Comparison of ENCODE assay signal across 1 mouse cellular context in the genomic region with DNA sequence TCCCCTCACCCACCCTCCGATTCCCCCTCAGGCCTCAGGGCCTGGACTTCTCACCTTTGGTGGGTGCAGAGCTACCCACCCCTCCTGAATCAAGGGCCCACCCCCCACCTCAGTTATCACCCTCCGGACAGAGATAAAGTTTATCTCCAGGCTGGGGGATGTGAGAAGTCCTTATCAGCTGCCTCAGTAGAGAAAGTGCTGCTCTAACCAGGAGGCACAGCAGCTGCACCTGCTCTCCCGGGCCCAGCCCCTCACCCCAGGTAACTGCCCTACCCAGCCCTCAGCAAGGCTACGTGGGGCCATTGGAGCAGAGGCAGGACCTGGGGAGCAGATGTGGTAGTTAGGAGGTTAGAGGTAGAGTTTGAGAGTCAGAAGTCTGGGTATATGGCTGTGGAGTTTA.
TF ChIP-seq lines count a peak whose summit lies in the region.

No protein-coding gene starts in this region.

TF ChIP-seq in MEL, 35 proteins besides CTCF, POLR2A, EP300 and RAD21:
- peak; percentile 36 for TF ChIP-seq TAL1 (IDR thresholded peaks at IDR 0.05; ENCODE audit: low read length)
- no peak for TF ChIP-seq POLR2AphosphoS5 (IDR thresholded peaks at IDR 0.05; ENCODE audit: borderline replicate concordance, low read depth, low read length)
- TF ChIP-seq TBP (IDR thresholded peaks at IDR 0.05; ENCODE audit: low read depth, low read length): peak; percentile 10; the same call in 1 of the 2 replicates
- peak; percentile 94 for TF ChIP-seq GATA1 (IDR thresholded peaks at IDR 0.05; ENCODE audit: low read depth, low read length)
